Mouse (Mus musculus) megakaryocyte-erythroid progenitor cell, adult 5-6 weeks (primary cell): ENCODE measurements around the gene Cadm3. TPM values are rescaled to one million over a fixed set of nuclear protein-coding genes. Genes with fewer than 3 reads are reported as not detected.
"Not testable (repeated sequence)": the region's sequence is repeated elsewhere in the genome, so short reads cannot be mapped to it uniquely, and the experiment has no call there.

Experiments used
- ATAC-seq: replicated peaks from 2 replicates; pipeline ENCODE4 v1.8.0; 2016; ENCODE audit warnings: mild to moderate bottlenecking, inconsistent platforms; ENCODE audit not compliant: severe bottlenecking, poor library complexity, low FRiP score, low TSS enrichment
- total RNA-seq, 2 experiments: library from RNA; stranded (forward) in 1 of 2; stranded (reverse) in 1 of 2; fragments of 200-1000, 215-1000 nt in 1 of 2; fragments of >200 nt in 1 of 2; fragmentation: Nextera tagmentation in 1 of 2; gene quantifications; 2 replicates each; pipeline ENCODE4 v1.2.3; 2014 to 2017

Gene Cadm3
- total RNA-seq, 2 experiments from 2014 or later = not detected

DNA sequence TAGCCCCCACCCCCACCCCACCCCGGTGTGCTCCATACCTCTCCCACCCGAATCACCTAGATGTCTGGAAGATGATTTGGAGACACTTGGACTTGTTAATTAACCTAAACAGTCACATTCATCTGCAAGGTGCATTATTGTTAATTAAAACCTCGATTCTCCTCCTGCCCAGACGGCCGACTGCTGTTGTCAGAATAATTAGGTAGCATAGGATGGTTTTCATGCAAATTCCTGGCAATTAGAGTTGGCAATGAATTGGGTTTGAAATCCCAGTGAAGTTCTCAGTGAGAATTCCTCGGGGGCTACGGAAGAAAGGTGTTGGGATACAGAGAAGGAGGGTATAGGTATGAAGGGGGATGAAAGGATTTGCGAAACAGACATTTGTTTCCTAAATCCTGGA is 39.0 kb downstream of the Cadm3 start:
- ATAC-seq = no peak

DNA sequence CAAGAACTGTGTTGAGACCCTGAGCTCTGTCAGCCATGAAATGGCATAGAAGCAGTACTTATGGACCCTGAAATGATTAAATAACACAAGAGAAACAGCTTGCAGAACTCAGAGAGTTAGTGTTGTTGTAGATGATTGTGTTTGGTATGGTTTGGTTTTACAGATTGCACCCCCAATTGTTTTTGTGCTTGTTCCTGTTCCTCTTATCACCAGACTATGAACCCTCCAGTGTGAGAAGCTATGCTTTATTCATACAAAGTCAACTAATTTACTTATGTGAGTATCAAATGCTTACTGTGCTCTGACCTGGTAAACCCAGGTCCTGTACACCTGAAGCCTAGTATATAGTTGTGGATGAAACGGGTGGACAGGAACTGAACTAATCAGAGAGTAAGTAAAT is 40.9 kb downstream of the Cadm3 start:
- no peak for ATAC-seq

DNA sequence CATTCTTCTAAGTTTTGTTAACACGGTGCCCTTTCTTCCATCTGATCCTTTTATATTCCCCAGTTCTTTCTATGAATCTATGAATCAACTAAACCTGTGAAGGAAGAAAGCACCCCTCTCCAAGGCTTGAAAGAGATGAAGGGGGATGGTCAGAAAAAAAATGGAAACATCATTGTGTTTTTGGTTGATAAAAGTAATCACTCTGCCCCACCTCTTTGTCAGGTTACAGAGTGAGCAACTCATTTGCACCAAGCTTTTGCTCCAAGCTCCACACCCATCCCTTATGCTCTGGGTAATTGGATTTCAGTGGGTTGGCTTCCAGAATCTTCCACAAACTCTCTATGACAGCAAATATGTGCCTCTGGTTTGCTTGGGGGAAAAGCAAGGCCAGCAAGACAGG is 42.1 kb downstream of the Cadm3 start:
- peak; percentile 65 for ATAC-seq

DNA sequence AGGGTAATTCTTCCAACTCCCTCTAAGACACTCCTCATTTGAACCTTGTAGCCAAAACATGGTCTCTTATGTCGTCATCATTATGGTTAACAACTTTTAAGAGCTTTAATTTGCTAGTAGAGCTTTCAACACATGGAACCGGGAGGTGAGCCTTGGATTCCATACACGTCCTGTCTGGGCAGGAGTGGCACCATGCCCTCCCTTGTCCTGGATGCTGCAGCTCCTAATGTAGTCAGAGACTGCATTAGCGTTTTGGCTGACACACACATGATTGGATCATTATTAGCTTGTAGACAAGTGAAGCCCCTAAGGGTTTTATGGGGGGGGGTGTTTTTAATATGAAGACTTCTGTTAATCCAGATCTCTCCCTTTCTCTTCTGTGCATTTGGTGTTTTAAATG is 42.5 kb downstream of the Cadm3 start:
- ATAC-seq = no peak

DNA sequence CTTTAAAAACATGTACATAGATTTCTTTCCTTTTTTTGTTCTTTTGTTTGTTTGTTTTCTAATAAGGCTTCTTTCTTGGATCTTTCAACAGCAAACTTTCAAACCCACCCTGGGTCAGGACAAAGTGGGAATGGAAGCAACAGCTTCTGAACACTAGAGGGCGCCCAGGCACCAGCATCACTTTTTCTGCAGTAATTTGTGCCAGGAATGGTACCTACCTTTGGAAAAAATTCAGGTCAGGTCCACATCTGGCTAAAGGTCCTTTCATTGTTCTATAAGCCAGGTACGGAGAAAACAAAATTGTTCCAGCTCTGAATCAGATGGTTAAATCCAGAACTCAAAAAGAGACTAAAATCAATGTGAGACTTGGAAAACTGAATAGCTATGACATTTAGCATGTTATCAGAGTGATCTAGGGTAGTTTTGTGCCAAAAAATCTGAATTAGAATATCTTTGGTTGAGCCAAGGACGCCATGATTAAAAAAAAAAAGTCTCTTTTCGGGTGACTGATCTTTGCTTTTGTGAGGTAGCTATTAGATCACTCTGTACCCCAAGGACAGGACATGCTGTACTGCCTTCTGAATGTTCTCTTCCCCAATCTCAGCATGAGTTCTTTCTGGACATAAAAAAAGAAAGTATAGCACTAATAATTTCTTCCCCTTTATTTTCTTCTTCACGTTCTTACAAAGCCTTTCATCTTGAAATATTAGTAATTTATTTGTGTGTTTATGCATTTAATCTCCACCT is 43.5 kb downstream of the Cadm3 start:
- 0 out of 2 replicates have a peak, but pooled peaks have one; percentile 53 for ATAC-seq

DNA sequence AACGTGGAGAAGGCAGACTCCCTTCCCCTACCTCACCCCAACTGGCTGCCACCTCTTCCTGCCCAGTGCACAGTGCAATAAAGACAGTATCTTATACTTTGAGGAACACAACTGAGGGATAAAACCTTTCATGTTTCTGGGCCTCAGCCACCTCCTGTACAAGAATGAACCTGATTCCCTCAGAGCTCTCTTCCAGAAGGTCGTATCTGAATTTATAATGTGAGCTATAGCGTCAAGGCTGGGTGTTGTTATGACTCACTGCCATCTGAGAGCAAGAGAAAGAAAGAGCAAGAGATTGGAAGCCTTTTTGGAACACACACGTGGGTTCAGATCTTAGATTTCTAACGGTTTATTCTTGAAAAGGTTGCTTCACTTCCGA is 45.3 kb downstream of the Cadm3 start:
- no peak for ATAC-seq

DNA sequence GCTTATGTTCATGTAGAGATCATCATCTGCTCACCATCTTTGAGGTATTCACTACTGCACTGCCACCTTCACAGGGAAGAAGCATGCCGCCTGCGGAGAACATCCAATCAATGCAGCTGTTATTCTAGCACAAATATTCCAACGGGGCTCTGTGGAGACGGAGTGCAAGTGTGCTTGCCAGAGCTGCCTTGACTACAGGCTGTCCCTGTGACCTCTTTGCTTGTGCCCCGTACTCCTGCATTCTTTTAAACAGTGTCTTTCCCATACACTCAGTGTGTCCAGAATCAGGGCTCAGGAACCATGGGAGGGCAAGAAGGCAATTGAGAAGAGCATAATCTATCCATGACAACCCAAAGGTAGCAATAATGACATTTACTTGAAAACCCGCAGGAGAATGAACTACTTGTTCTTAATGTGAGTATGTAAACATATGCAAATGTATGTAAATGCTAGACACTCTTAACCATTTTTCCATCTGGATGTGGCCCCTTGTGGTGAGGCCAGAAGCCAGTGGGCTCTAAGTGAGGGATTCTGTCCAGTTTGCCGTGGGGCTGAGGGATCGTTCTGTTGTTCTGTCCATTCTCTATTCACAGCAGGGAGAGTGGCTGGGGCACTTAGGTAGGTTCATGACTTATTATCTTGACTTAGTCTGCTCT is 45.8 kb downstream of the Cadm3 start:
- ATAC-seq = no peak

DNA sequence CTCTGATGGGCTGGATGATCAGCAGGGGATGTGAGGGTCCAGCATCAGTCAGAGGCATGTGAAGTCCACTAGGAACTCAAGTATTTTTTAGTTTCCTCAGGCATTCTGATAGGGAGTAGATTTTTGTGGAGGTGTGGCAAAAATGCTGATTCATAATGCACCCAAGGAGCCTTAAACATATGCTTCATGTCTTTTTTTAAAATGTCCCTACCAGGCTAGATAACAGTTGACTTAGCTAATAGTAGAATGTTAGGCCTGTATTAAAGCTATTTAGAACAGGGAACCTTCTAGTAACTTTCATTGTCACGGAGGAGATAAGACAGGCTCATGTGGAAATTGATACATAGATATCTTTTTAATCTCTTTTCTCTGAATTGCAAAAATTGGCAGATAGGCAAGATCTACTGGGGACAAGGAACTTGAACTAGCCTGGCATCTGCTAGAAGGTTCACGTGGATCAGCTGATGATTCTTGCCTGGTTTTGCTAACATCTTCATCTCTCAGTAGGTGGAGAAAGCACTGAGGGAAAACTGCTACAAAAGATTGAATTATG is 49.5 kb downstream of the Cadm3 start:
- peak; percentile 63 for ATAC-seq

DNA sequence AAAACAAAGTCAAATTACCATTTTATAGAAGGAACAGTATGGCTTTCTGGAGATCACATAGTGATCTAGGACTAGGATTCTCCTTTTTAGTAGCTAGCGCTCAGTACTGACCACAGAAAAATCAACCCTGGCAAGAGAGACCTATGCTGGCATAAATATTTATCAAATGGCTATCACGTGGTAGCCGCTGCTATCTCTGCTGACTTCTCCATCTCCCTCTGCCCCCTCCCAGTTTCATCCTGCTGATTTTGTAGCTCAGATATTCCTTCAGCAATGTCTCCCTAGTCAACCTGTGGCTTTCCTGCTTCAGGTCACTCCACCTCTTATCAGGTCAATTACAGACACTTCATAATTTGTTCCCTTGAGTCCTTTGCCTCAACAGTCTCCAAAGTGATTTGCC is 51.8 kb downstream of the Cadm3 start:
- ATAC-seq = no peak

DNA sequence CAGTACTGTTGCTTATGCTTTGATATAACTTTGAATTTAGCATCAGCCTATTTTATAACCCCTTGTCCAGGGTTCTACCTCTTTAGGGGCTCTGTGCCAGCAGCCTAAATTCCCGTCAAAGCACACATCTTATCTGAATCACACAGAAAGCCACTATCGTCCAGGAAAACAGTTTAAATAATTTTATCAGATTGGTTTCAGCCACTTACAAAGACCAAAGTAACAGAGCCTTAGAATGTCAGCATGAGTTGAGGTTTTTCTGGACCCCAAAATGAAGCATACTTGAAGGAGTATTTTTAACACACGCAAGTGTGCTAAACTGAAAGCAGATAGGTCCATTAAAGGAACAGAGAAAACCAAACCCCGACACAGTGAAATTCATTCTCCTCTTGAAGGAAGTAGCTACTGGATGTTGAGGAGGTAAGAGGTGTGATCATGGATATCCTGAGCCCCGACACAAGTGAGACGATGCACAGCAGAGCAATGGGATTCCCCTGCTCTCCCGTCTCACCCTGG is 53.9 kb downstream of the Cadm3 start:
- peak; percentile 38; the same call in 1 of the 2 replicates for ATAC-seq

DNA sequence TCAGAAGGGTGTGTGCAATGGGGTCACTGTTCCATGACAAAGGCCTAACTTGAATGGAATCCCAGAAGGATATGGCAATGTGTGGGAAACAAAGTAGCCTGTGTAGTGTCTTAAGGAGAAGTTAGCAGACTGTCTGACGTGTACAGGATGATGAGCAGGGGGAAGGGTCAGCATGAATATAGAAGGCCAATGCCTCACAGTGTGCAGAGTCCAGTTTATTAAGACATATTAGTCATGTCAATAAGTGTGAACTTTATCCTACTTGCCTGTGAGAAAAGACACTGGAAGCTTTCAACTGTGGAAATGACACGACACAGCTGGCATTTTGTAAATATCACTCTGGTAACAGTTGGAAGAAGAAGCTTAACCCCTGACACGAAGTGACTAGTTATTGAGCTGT is 64.7 kb downstream of the Cadm3 start:
- ATAC-seq = not testable (repeated sequence)

Other genes starting within 250 kb of the Cadm3 start
- not detected in 2 replicates for gene Olfr1408, start 230.3 kb downstream of the Cadm3 start, total RNA-seq (2014; fragmentation: Nextera tagmentation)
- gene Olfr1408, start 230.3 kb downstream of the Cadm3 start, total RNA-seq (2017) = not detected in 2 replicates
- gene Olfr1406, start 177.1 kb downstream of the Cadm3 start, total RNA-seq (2014; fragmentation: Nextera tagmentation) = not detected in 2 replicates
- gene Olfr1406, start 177.1 kb downstream of the Cadm3 start, total RNA-seq (2017) = not detected in 2 replicates
- gene Olfr218, start 169.9 kb downstream of the Cadm3 start, total RNA-seq (2014; fragmentation: Nextera tagmentation) = not detected in 2 replicates
- gene Olfr218, start 169.9 kb downstream of the Cadm3 start, total RNA-seq (2017) = not detected in 2 replicates
- not detected in 2 replicates for gene Olfr1404, start 155.3 kb downstream of the Cadm3 start, total RNA-seq (2014; fragmentation: Nextera tagmentation)
- gene Olfr1404, start 155.3 kb downstream of the Cadm3 start, total RNA-seq (2017) = not detected in 2 replicates
- gene Fcer1a, start 140.5 kb downstream of the Cadm3 start, total RNA-seq (2014; fragmentation: Nextera tagmentation) = not detected in 2 replicates
- gene Fcer1a, start 140.5 kb downstream of the Cadm3 start, total RNA-seq (2017) = 2.8 TPM in 1 of 2 replicates, not detected in the other
- not detected in 2 replicates for gene Olfr418, start 101.7 kb downstream of the Cadm3 start, total RNA-seq (2014; fragmentation: Nextera tagmentation)
- gene Olfr418, start 101.7 kb downstream of the Cadm3 start, total RNA-seq (2017) = not detected in 2 replicates
- gene Mptx2, start 89.9 kb downstream of the Cadm3 start, total RNA-seq (2014; fragmentation: Nextera tagmentation) = not detected in 2 replicates
- gene Mptx2, start 89.9 kb downstream of the Cadm3 start, total RNA-seq (2017) = not detected in 2 replicates
- gene Ackr1, start 33.9 kb downstream of the Cadm3 start, total RNA-seq (2014; fragmentation: Nextera tagmentation) = 0.70 and 1.1 TPM in 2 replicates
- not detected in 2 replicates for gene Ackr1, start 33.9 kb downstream of the Cadm3 start, total RNA-seq (2017)
- gene Aim2, start 16.8 kb downstream of the Cadm3 start, total RNA-seq (2014; fragmentation: Nextera tagmentation) = 18.1 and 20.7 TPM in 2 replicates
- 17.9 and 23.6 TPM in 2 replicates for gene Aim2, start 16.8 kb downstream of the Cadm3 start, total RNA-seq (2017)
- gene Ifi206, start 123.3 kb upstream of the Cadm3 start, total RNA-seq (2014; fragmentation: Nextera tagmentation) = 1.2 and 2.3 TPM in 2 replicates
- not detected in 2 replicates for gene Ifi206, start 123.3 kb upstream of the Cadm3 start, total RNA-seq (2017)
- 3.0 TPM in 1 of 2 replicates, not detected in the other for gene Ifi214, start 168.3 kb upstream of the Cadm3 start, total RNA-seq (2014; fragmentation: Nextera tagmentation)
- 1.5 TPM in 1 of 2 replicates, not detected in the other for gene Ifi214, start 168.3 kb upstream of the Cadm3 start, total RNA-seq (2017)
- 4.0 and 6.9 TPM in 2 replicates for gene Ifi213, start 231.6 kb upstream of the Cadm3 start, total RNA-seq (2014; fragmentation: Nextera tagmentation)
- 1.0 TPM in 1 of 2 replicates, not detected in the other for gene Ifi213, start 231.6 kb upstream of the Cadm3 start, total RNA-seq (2017)